Mouse (Mus musculus) liver (tissue): ENCODE measurements around the gene Map7.

Source experiments
- DNase-seq: peaks from one replicate; pipeline ENCODE4 v3.0.0-alpha.2; 2020; ENCODE audit warnings: mixed read lengths

The Map7 gene

DNA sequence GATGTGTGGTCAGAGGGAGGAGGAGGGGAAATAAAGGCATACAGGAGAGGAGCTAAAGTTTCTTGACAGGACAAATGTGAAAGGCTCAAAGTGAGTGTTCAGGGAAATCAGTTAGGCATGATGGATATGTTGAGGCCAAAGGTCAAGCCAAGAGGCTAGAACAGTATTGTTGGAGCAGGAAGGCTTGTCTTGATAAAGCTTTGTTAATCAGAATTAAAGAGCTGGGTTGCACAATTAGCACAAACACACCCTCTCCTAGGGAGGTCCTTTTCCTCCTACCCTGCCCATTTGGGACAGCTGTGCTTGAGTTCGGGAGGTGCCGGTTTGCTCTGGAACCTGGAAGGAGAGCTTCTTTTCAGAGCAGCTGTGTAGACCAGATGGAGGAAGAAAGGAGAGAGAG lies 5.2 kb downstream of the Map7 start:
- DNase-seq: no peak

GRCm38 (mm10) chr10:20155401-20155800 lies 7.1 kb downstream of the Map7 start:
- no peak for DNase-seq

- no peak for DNase-seq
These were observed 8.9 kb downstream of the Map7 start for GRCm38 (mm10) chr10:20157021-20157726.

DNA sequence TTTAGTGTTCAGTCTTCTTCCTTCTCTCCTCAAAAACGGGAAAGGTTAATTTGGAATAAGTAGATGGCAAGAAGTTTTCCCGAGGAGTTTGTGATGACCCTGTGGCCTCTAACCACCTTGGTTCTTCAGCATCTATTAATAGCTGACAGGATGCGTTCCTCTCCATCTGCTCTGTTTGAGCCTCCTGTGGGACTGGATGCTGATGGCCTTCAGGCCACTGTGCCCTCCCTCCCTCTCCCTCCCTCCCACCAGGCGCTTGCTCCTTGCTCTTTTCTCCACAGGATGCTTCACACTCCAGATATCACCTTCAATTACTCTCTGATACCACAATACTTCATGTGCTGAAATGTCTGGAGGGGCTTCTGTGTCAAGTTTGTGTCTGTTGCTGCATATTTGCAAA lies 10.5 kb downstream of the Map7 start:
- DNase-seq: no peak

DNA sequence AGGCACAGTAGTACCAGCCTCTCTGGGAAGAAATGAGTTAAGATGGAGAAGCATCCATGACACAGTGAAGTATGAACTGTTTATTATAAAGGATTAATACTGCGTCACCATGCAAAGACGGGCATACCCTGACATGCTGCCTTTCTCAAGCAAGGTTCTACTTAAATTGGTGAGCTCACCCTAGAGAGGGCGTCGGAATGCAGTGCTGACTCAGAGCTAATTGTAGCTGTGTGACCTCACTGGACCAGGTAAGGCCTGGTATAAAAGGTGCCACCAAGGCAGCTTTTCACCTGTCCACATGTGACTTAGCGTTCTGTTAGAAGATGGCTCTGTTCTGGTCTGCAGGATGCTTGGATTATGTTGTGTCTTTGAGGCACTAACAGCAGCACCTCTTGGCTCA lies 11.0 kb downstream of the Map7 start:
- DNase-seq: no peak

GRCm38 (mm10) chr10:20160914-20161313 lies 12.6 kb downstream of the Map7 start:
- peak; percentile 33 for DNase-seq

GRCm38 (mm10) chr10:20164810-20165209 lies 16.5 kb downstream of the Map7 start:
- DNase-seq: no peak

GRCm38 (mm10) chr10:20166797-20167196 lies 18.5 kb downstream of the Map7 start:
- DNase-seq: peak; percentile 32

DNA sequence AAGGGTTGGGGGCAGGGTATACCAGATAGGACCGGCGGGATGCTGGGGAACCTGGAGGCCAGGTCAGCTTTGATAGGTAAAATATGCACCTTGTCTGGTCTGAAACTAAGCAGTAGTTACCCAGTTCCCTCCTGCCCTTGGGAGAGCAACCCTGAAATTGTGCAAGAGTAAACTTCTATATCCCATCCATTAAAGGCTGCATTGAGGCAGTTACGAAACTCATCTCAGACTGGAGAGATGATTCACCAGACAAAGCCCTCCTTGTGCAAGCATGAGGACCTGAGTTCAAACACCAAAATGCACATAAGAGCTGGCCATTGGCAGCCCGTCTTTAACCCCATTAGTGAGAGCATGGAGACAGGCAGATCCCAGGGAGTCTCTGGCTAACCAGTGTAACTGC lies 19.2 kb downstream of the Map7 start:
- DNase-seq: no peak

GRCm38 (mm10) chr10:20169182-20169674 lies 21.0 kb downstream of the Map7 start:
- DNase-seq: no peak

- no peak for DNase-seq
These were observed 21.8 kb downstream of the Map7 start for GRCm38 (mm10) chr10:20169927-20170604.

DNA sequence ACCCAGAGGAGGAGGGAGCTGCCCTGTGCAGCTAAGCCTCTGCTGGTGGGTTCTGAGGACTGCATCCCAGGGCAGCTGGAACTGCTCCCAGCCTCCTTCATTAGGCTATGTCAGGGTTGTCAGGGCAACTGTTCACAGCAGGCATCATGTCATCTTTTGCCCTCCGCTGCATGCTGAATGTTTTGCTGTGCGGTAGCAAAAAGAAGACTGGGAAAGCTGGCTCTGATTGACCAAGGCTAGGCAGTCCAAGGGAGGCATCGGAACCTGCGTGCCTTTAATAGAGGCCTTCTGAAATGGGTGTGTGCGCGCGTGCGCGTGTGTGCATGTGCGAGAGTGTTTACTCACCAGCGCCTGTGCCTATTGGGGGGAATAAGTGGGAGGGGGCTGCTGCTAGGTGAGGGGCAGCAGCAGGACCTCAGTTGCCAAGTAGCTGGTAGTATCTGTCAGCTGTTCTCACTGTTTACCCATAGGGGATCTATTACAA lies 22.4 kb downstream of the Map7 start:
- peak; percentile 59 for DNase-seq

- DNase-seq: no peak
These were observed 22.9 kb downstream of the Map7 start for GRCm38 (mm10) chr10:20171209-20171608.

DNA sequence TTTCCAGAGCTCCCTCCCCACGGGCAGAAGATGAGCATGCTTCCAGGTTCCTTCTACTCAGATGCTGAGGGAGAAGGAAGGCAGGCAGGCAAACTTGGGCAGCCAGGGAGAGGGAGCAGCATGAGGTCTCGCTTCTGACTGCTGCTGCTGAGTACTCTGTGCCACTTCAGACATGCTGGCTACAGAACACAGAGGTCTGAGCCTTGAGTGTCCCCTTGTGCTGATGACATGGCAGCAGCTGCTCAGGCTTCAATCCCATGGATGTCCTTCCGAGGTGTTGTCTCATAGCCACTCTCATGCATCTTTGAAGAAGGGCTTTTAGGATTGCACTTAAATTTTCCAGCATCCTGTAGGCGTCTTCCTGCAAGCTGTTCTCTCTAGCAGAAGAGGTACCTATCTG lies 23.5 kb downstream of the Map7 start:
- no peak for DNase-seq

GRCm38 (mm10) chr10:20173733-20174132 lies 25.5 kb downstream of the Map7 start:
- no peak for DNase-seq

GRCm38 (mm10) chr10:20176054-20176453 lies 27.8 kb downstream of the Map7 start:
- DNase-seq: no peak

GRCm38 (mm10) chr10:20178807-20179605 lies 30.7 kb downstream of the Map7 start:
- DNase-seq: peak; percentile 75

GRCm38 (mm10) chr10:20181198-20181597 lies 32.9 kb downstream of the Map7 start:
- peak; percentile 29 for DNase-seq

DNA sequence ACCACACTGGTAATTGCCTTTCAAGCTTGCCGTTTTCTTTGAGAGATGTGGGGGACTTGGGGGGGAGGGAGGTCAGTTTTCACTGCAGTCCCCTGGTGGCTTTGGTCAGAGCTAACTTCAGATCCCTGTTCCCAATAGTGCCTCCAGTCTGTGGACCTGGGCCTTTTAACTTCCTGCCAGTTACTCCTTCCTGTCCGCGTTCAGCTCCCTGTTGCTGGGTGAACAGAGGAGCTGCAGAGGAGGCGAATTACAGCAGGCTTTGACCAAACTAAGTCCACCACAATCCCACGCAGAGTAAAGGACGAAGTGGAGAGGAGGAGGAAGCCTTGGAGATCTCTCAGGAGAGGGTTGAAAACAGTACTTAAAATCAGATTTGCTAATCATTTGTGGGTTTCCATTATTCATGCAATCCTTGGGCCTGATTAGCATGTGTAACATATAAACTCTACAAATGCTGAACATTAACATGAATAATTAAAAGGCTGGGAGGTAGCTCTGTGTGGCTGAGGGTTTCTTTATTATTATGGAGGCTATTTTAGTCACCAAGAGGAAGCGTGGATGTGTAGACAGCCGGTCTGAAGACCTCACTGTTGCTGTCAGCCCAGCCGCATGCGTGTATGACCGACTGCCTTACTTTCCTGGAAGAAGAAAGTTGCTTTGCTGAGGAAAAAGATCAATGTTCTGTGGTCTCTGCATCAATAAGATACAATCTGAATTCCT lies 33.6 kb downstream of the Map7 start:
- DNase-seq: no peak

- no peak for DNase-seq
These were observed 36.1 kb downstream of the Map7 start for GRCm38 (mm10) chr10:20184326-20184725.

- DNase-seq: no peak
These were observed 37.0 kb downstream of the Map7 start for GRCm38 (mm10) chr10:20185264-20185663.

- no peak for DNase-seq
These were observed 37.5 kb downstream of the Map7 start for GRCm38 (mm10) chr10:20185806-20186205.

DNA sequence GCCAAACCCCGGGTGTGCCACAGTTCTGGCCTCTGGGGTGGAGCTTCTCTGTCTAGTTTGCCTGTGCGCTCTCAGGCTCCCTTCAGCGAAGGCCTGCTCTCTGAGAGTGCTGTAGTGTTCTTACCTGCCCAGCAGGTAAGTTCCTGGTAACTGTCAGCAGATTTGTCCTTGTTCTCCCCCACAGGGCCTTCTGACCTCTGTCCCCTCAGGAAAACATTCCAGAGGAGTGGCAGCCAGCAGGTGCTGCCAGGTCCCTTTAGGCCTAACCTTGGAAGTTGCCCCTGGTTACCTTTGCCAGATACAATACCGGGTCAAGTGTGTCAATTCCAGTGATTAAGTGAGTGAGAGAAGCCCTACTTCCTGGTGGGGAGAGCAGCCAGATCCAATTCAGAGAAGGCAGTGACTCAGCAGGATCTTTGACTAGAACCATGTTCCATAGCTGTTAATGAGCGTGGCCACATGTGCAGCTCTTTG lies 38.6 kb downstream of the Map7 start:
- peak; percentile 27 for DNase-seq
